Mouse (Mus musculus) T-helper 2 cell (primary cell): ENCODE results near the gene Paqr5.

ENCODE experiments used
- in situ Hi-C: fragments of 300-600 bp; cut with MboI, MseI; formaldehyde crosslinking; loops from one replicate; pipeline ENCODE4 v1.15.1; 2025; ENCODE audit warnings: high pct_unique_total_duplicates

Paqr5 gene

DNA sequence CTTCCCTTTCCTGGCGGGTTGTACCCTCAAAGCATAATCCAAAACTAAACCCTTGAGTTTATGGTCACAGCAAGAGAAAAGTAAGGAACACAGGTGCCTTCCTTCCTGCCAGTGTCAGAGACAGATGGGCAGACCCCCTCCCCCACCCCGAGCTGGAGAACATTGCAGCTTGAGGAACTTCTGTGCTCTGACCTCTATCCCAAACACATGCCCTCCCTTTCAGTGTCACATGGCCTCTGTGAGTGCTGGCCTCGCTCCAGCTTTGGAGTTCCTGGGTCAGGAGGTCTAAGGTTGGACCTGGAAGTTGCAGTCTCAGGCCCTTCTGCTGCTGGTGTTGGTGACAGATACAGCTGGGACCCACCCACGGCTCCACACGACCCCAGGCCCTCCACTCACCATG is 65.9 kb downstream of the Paqr5 start:
- in situ Hi-C loops = no loop called here

DNA sequence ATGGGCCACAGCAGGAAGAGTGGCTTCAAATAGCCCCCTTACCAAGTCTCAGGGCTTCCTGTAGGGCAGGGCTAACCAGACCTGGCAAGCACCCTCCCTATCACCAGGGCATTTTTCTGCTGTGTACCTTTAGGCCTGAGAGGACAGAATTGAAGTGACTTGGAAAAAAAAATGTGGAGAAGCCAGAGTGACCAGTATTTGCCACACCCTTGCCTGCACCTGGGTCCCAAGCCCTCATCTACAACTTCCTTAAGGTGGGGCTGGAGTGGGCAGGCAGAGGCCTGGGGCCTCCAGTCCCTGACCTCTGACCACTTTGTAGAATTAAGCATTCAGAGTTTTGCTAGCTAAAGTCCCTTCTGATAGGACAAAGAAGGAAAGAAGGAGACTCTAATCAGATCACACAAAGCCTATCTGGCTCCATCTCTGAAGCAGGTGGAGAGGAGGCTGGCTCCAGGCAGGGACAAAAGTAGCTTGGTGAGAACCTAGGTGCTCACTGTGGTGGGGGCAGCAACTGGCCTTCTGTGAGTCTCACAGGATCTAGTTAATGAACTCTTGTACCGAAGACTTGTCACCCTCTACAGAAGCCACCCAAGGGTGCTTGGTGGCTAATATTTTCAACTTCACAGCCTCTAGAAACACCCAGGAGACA is 66.6 kb downstream of the Paqr5 start:
- in situ Hi-C loops = no loop called here

DNA sequence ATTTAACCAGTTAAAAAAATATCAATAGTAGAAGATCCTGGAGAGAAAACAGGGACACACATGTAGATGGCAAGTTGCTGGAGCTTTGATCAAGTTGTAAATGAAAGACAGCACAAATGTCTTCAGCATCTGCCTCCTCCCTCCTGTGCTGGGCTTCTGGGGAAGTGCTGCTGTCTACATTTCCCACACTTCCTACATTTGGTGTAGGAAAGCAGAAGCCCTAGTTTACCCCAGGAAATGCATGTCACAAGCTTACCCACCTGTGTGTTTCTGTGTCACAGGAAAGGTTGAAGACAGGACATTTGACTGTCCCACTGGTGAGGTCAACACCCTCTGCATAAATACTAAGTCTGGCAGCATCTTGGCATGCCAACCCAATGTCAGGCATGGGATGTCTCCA is 71.9 kb downstream of the Paqr5 start:
- in situ Hi-C loops = no loop called here

DNA sequence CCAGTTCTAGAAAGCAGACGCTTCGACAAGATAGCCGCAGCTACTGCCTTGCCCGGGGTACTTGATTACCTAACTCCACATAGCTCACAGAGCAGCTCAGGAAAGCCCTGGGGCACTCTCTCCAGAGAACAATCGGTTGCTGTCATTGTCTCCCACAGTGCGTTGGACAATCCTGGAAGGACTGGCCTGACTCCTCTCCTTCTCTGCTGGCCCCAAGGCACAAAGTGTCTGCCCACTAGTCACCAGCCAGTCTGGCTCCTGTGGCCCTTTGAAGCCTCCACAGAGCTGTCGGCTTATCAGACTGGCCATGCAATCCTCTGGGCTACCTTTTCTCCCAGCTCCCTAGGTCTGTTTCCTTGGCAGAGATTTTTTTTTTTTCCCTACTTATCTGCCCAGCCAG is 74.4 kb downstream of the Paqr5 start:
- in situ Hi-C loops = no loop called here

DNA sequence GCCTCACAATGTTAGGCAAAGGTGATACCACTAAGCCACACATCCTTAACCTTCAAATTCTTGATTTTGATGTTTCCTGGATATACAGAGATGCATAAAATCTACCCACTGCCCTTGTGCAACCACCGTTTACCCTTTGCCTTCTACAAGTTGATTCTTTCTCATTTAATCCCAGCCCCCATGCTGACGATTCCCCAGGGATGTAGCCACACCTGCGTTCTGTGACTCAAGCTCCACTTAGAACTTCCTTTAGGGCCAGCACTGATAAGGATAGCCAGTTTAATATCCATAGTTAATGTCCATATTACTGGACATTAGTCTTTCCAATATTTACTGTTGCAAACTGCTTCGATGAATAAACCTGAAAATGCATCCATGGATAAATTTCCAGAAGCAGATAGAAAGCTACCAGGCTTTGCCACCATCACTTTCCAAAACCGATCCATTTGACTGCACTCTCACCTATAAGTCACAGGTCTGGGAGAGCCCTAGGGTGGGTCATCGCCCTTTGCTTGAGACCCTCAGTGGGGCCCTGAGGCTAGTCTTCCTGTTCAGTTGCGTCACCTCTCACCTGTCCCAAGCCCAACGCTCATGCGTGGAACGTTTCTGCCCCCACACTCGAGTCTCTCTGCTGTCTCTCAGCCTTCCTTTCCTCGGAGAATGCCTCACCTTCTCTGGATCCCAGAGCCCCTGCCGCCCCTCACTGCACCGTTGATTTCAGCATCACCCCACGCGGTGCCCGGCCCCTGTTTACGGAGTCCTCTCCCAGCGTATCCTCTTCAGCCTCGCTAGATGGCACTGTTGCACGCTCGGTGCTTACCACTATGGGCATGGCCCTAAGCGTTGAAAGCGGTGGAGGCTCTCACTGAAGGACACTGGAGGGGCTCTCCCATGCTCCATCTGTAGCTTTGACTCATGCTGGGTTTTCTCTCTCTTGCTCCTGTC is 79.0 kb downstream of the Paqr5 start:
- in situ Hi-C loops = loop anchor here (5.0 to 25.0 kb wide), 3 partner anchors 295 to 1765 kb away; no protein-coding TSS in a partner anchor

DNA sequence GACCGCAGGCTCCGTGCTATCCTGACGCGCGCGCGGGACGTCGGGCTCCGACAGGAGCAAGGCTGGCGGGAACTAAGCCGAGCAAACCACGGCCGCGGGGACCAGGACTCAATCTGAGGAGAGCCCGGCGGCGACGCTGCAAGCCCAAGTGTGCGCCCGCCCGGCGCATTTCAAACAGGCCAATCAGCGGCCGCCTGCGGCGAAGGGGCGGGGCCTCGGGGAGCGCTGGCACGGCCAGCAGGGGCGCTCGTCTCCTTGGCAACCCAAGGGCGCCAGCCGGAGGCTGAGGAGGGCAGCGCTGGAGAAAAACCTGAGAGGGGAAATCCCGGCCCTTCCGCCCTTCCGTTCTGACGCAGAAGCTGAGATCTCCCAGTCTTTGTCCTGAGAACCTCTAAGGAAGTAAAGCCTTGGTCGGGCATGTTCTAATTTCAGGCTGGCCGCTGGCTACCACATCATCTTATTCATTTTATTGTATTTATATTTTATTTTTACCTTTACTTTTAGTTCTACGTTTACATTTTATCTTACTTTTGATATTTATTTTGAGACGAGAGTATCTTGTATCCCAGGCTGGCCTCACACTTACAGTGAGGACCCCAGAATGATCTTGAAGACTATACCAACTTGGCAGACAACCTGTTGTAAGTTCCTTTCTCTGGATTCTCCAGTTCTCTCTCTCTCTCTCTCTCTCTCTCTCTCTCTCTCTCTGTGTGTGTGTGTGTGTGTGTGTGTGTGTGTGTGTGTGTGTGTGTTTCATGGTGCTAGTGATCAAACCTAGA is 79.8 kb downstream of the Paqr5 start, which contains the start of gene Kif23:
Gene Kif23 (minus strand): TSS at position 152 of the 779 bp plus-strand sequence.
- in situ Hi-C loops = loop anchor here (5.0 to 25.0 kb wide), 3 partner anchors 295 to 1765 kb away; no protein-coding TSS in a partner anchor

DNA sequence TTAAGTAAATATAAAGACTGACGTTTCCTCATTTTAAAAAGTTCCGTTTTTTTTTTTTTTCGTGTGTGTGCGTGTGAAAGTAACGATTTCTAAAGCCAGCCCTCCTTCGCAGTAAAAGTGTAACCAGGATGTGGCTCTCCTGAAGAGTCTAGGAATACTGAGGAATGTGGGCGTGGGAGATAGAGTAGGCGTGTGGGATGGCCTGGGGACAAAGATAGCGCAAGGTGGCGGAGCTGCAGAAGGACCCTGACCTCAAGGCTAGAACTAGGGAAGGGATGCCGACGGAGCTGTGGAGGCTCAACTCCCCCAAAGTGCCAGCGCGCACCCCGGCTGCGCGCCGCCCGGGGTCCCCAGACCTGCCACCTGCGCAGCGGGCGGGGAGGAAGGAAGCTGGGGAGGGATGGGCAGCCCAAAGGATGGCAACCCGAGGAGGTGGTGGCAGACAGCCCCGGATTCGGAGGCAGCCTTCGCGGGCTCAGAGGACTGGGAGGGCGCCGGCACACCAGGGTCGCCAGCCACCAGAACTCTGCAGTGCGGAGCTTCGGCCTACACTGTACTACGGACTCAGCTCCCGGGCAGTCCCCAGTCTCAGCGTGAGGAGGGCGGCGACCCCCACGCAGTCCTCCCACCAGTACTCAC is 80.6 kb downstream of the Paqr5 start:
- in situ Hi-C loops = loop anchor here (5.0 to 25.0 kb wide), 3 partner anchors 296 to 1766 kb away; no protein-coding TSS in a partner anchor

DNA sequence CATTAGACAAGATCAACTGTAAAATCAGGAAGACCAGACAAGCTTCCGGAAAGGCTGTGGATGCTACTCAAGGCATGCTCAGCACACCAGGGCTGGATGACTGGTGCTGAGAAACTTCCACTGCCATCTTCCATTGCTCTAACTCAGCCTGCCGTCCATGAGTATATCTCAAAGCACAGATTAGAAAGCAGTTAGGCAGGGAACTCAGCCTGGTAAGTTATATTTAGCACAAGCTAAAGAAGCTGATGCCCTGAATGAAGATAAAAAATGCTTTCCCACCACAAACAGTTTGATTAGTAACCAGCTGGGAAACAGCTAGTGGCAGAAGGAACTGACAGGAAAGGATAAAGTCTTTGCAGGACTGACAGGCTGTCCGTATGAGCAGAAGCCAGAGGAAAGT is 85.6 kb downstream of the Paqr5 start:
- in situ Hi-C loops = loop anchor here (25.0 kb wide), 1 partner anchor 1771 kb away; no protein-coding TSS in a partner anchor

DNA sequence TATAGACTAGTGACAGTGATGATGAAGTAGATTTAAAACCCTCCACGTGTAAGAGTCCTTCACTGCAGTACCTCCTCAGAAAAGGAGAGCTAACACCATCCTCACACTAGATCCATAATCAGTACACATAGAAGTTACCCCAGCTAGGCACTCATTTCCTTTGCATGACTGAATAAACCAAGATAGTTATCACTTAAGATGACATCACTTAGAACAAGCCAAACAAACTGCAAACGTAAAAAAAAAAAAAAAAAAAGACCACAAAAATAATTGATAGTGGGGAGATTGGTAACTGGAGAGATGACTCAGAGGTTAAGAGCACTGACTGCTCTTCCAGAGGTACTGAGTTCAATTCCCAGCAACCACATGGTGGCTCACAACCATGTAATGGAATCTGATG is 93.3 kb downstream of the Paqr5 start:
- in situ Hi-C loops = loop anchor here (25.0 kb wide), 1 partner anchor 1779 kb away; no protein-coding TSS in a partner anchor

DNA sequence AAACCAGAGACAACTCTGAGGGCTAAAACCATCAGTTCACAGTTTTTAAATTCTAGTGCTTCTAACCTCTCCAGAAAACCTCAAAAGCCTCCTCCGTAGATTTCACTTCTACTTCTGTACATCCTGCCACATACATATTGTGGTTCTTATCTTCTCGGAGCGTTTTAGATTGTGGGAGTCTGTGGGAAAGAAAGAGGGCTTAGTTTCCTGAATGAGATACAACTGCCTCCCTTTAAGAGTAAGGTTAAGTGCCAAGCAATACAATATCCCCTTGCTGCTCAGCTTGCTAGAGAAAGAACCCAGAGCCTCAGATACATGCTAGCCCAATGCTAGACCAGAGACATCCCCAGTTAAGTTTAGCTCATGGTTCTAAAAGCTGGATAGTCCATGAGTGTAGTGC is 94.6 kb downstream of the Paqr5 start:
- in situ Hi-C loops = loop anchor here (25.0 kb wide), 1 partner anchor 1780 kb away; no protein-coding TSS in a partner anchor

DNA sequence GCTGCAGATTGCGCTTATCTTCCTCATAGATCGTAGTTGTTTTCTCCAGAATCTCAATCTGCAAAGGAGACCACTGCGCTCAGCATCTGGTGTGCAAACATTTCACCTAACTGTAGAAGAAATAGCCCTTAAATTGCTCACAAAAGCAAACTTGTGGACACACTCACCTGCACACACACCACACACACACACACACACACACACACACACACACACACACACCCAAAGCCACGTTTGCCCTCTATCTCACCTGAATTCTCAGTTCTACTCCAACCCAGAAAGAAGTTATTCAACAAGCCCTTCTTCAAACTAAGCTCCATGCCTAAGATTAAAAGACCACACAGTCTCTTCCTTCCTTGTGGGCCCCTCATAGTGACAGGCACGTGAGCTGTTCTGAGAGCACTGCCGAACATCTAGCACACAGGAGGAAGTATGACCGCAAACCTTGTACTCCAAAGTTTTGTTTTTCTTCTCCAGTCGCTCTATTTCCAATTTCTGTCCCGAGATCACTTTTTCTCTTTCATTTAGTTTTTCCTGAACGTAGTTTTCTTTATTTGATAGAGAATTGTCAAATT is 101.5 kb downstream of the Paqr5 start:
- in situ Hi-C loops = loop anchor here (25.0 kb wide), 1 partner anchor 1787 kb away; no protein-coding TSS in a partner anchor

DNA sequence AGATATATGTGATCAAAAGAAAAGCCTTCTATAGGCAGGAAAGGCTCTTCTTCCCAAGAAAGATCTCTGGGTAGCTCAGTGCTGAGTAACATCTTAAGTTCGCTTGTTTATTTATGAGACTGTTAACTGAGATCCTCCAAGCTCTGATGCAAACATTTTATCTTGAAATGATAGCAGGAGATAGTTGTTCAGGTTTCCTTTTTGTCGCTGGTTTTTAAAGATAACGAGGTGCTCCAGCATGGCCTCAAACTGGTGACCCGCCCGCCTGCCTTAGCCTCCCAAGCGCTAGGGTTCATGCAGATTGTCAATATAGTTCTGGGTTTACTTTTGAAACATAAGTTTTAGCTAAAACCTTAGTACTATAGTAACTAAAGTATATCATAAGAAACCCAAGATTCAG is 106.3 kb downstream of the Paqr5 start:
- in situ Hi-C loops = no loop called here

DNA sequence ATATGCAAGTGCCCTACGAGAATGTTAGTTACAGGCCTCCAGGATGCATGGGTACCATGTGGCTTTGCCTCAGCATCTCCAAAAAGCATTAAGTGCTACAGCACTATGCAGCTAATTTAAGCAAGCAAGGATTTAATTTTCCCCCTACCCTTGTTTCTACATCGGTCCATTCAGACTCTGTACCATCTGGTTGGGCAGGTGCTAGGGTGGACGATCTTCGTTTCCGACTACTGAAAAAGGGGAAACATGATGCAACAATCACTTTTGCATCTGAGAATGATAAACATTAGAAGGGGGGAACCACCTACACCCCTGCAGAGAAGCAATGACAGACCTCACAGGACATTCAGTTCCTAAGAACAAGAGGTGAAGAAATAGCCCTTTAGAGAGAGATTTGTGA is 107.2 kb downstream of the Paqr5 start:
- in situ Hi-C loops = no loop called here

DNA sequence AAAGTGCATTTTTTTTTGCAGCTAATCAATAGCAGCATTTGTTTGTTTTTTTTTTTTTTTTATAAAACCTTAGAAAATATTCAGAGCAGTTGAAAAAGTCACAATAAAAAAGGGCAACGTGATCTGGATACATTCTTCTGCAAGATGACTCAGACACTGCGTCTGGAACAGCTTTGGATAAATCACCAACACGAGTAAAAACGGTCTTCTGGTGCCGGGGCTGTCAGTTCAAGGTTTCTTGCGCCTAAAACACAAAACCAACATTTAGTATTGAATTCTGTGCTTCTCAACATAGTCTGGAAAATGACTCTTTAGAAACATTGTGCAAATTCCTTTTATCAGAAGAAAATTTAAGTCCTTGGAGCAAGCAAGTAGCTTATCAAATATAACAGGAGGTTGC is 109.2 kb downstream of the Paqr5 start:
- in situ Hi-C loops = no loop called here

DNA sequence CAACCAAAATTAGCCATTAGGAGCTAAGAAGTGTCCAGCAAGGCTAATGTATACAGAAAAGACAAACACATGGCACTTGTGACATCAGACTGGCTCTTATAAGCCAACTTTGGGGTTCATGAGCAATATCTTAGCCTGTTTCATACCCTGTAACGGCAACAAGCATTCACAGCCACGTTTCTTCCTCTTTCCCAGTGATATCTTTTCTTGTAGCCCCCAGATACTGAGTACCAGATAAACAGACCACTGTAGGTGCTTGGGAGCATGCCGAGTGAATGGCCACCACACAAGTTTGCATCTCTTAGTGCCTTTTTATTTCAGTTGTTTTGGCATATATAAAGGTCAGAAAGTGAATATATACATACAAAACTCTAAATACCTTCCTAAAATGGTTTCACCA is 109.7 kb downstream of the Paqr5 start:
- in situ Hi-C loops = no loop called here

DNA sequence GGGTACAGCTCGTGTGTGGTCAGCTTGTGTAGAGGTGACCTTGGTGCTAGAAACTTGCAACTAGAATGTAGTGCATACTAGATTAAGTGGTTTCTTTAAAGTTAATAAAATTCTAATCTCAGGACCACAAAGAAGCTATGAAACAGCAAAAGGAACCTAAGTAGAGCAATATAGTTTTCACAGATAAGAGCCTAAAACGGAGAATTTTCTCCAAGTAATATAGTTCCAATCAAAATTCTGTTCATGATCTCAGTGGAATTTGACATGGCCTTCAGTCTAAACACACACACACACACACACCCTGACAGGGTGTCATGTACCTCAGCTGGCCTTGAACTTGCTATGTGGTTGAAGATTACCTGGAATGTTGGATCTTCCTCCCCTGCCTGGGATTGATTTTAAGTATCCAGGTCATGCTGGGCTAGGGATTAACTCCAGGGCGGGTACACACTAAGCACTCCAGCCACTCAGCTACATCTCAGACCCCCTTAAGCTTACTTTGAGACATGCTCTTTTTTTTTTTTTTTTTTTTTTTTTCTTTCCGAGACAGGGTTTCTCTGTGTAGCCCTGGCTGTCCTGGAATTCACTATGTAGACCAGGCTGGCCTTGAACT is 111.2 kb downstream of the Paqr5 start:
- in situ Hi-C loops = no loop called here

DNA sequence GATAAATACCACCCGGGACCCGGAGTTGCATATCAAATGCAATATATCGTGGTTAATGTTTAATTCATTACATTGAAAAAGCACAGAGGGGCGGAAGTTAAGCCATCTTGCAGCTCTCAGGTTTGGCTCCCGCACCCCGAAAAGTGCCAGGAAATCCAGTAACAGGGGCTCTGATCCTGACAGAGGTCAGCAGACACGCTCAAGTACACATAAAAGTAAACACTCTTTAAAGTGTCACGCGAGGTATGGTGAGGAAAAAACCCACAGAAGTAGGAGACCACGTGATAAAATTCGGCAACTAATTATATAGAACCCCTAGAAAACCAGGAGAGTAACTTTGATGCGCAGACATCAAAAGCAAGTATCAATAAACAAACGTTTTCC is 111.7 kb downstream of the Paqr5 start:
- in situ Hi-C loops = no loop called here

DNA sequence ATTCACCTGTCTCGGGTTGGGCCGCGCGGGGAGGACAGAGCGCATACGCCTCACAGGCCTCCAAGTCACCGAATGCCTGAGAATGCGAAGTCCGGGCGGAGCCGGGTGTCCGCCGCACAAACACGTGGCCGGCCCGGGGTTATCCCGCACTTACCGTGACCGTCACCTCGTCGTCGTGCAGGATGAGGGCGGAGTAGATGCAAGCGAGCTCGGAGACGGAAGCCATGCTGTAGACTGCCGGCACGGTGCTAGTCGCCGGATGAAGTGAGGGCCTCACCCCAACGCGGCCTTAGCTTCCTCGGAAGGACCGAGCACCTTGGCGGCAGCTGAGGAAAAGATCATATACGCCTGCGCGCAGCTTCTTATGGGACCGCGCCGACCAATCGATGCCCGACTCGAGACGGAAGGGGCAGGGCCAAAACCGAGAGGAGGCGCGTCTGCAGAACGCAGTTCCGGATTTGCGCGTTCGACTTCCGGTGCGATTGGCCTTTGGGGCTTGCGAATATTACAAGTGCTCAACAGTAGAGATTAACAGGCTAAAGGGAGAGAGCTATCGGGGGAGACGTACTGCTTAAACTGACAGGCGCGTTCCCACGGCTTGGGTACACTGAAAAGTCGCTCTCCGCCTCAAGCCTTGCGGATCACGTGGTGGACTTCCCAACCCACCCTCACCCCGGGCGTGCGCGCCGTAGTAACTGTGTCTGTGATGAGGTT is 112.3 kb downstream of the Paqr5 start, which contains the start of gene Rplp1:
Gene Rplp1 (minus strand): TSS at position 340 of the 714 bp plus-strand sequence.
- in situ Hi-C loops = no loop called here

DNA sequence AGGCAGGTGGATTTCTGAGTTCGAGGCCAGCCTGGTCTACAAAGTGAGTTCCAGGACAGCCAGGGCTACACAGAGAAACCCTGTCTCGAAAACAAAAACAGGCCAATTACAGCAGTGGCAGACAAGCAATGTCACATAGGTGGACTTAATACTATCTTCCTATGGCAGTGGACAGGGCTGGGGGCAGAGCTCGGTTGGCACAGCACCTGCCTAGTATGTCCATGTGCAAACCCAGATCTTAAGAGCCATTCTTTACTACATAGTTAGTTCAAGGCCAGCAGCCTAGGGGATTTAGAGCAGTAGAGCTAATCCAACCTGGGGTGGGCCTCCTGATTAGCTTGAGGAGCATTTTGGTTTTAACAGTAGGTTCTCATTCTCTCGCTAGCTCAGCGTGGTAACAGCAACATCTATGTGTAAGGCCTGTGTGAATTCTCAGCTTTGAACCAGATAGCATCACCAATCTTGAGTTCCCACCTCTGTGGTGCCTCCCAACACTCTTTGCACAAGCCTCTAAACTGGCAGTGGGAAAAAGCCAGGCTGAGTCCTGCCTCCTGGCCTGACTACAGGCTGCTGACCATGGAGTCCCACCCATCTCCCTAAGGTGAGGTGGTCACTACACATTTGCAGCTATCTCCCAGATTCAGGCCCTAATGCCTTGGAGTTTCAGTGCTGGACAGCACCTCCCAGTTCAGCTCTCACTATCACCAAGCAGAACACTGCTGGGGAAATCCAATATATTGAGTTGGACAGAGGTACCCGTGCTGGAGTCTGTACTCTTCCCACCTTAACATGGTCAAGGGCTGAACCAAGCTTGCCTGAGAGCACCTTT is 115.1 kb downstream of the Paqr5 start:
- in situ Hi-C loops = no loop called here
